Mouse (Mus musculus) E14TG2a.4 (cell line): ENCODE data around the gene Rdh9.

Experiments used
- CTCF ChIP-seq: conservative IDR thresholded peaks from 2 replicates; pipeline ENCODE4 v1.5.1; 2014; ENCODE audit warnings: low read length
- POU5F1 ChIP-seq: IDR thresholded peaks from 2 replicates; pipeline ENCODE4 v1.6.1; 2014; ENCODE audit warnings: low read length, borderline replicate concordance

DNA sequence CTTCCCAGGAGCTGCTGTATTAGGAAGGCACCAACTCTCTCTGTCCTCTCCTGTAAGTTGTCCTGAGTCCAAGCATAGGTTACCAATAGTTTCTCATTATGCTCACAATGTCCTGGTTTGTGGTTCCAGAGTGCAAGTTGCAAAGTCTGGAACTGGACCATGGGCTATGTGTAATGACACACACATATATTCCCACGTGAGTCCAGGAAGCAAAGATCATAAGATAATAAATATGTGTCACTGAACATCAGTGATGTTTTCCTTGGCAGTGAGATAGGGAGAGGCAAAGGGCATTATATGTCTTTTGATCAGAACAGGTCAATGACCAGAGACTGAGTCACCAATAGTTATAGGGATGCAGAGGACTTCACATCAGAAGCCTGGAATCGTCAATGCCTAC is at the start of gene Rdh9:
- TF ChIP-seq CTCF (no peak), POU5F1 (no peak)
